ENCODE assay signal across 30 mouse cellular contexts in the genomic region with DNA sequence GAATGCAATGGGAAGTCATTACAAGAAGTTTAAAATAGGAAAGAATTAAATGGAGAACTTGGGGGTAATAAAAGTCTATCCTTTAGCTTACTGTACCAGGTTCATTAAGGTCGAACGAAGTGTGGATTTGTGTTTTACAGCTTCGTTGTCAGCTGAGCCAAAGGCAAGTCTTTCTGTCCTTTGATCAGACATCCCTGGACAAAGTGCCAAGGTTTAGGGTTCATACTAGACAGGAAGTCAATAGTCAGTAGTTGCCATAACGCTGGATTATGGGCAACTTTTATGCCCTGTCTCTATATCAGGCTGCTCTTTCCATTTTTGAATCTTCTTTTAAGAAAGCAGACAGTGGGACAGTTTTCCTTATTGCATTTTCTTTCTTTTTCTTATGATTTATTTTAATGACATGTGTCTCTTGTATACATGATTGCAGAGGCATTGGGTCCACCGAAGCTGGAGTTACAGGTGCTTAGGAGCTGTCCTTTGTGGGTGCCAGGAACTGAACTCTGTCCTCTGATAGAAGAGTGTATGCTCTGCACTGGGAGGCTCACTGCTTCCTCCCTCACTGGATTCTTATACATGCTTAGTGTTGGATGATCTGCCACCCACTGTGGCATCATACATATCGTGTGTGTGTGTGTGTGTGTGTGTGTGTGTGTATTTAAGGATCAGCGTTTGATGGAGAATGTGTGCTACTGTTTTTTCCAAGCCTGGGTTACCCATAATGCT. TPM values are rescaled to one million over a fixed set of nuclear protein-coding genes. Genes with fewer than 3 reads are reported as not detected.
DNase-seq lines count a peak whose midpoint lies in the region; ATAC-seq and TF ChIP-seq lines count a peak whose summit lies in the region.
"Had no signal": no experiment of that assay in that cellular context is flagged by ENCODE, and none has a peak within 500 bp of the region (broad histone marks: within the 10 kb centered on the region; RNA-seq: fewer than 3 reads in every experiment).

No protein-coding gene starts in this region.

- peak; percentile 78 for DNase-seq in kidney, adult 2 months
- peak; percentile 30 to 47 for DNase-seq in kidney, postnatal 36 days
- DNase-seq in kidney, postnatal 4 days: no peak
- DNase-seq in cerebellum, adult 8-10 months: no peak
- DNase-seq in gastrocnemius, postnatal 36 days: no peak
- DNase-seq: adrenal gland, postnatal 10 days; adrenal gland, postnatal 36 days; B cell, adult 2 months; cerebellum, adult 18-20 months; cerebellum, adult 9-11 months; cerebellum, postnatal 25 days; forebrain, postnatal 0 days; gastrocnemius, postnatal 25 days; heart, adult 2 months; heart, postnatal 14 days; heart, postnatal 4 days had no signal

- no peak overlapping the region for H3K4me2 ChIP-seq in kidney, embryonic 15.5 days
- H3K4me2 ChIP-seq in intestine, embryonic 15.5 days (replicated peaks): no peak overlapping the region
- no peak overlapping the region for H3K4me2 ChIP-seq in intestine, postnatal 0 days (replicated peaks; ENCODE audit: low read depth)
- H3K4me2 ChIP-seq: embryonic facial prominence, embryonic 12.5 days; embryonic facial prominence, embryonic 15.5 days; heart, embryonic 13.5 days; hindbrain, embryonic 14.5 days had no signal

- no peaks in the 10 kb centered on the region for H3K9me3 ChIP-seq in kidney, embryonic 15.5 days (replicated peaks)
- H3K9me3 ChIP-seq in intestine, embryonic 15.5 days: no peaks in the 10 kb centered on the region
- H3K9me3 ChIP-seq in intestine, postnatal 0 days (ENCODE audit: control insufficient read depth): no peaks in the 10 kb centered on the region
- H3K9me3 ChIP-seq: embryonic facial prominence, embryonic 12.5 days; embryonic facial prominence, embryonic 15.5 days; heart, embryonic 10.5 days; heart, embryonic 13.5 days had no signal

- H3K27ac ChIP-seq in kidney, adult 2 months (ENCODE audit: insufficient read depth, low read depth, low read length): no peak overlapping the region
- H3K27ac ChIP-seq in kidney, embryonic 15.5 days: no peak overlapping the region
- no peak overlapping the region for H3K27ac ChIP-seq in intestine, embryonic 15.5 days
- 0 out of 2 replicates have a peak overlapping the region, but pooled peaks have one; percentile 57 for H3K27ac ChIP-seq in intestine, postnatal 0 days (ENCODE audit: low read depth, low read length)
- H3K27ac ChIP-seq: embryonic facial prominence, embryonic 12.5 days; embryonic facial prominence, embryonic 15.5 days; heart, adult 2 months; heart, embryonic 10.5 days; heart, embryonic 13.5 days; hindbrain, embryonic 14.5 days had no signal

- TF ChIP-seq POLR2A in kidney, adult 2 months (IDR thresholded peaks at IDR 0.05; ENCODE audit: low read depth, low read length): no peak

- 61% methylated on average over 7 of the region's 7 CpGs for WGBS in kidney, adult 2 months
- 78% methylated on average over 7 of the region's 7 CpGs for WGBS in kidney, embryonic 15.5 days
- 81% methylated on average over 7 of the region's 7 CpGs for WGBS in intestine, embryonic 15.5 days
- 54% methylated on average over 7 of the region's 7 CpGs for WGBS in intestine, postnatal 0 days

- no peak for ATAC-seq in kidney, embryonic 15.5 days (replicated peaks; ENCODE audit: low FRiP score)
- peak; percentile 57; the same call in 1 of the 2 replicates for ATAC-seq in intestine, embryonic 15.5 days
- peak; percentile 89 for ATAC-seq in intestine, postnatal 0 days
- ATAC-seq: forebrain, embryonic 14.5 days; forebrain, postnatal 0 days; Patski had no signal

- H3K9ac ChIP-seq in kidney, embryonic 15.5 days: no peak overlapping the region
- no peak overlapping the region for H3K9ac ChIP-seq in intestine, embryonic 15.5 days
- no peak overlapping the region for H3K9ac ChIP-seq in intestine, postnatal 0 days (ENCODE audit: low read depth, low read length)
- H3K9ac ChIP-seq: embryonic facial prominence, embryonic 12.5 days; embryonic facial prominence, embryonic 15.5 days; forebrain, postnatal 0 days; heart, embryonic 13.5 days; hindbrain, embryonic 14.5 days had no signal

- H3K27me3 ChIP-seq in kidney, adult 2 months (replicated peaks; ENCODE audit: control insufficient read depth, insufficient read depth, low read length): no peaks in the 10 kb centered on the region
- no peaks in the 10 kb centered on the region for H3K27me3 ChIP-seq in kidney, embryonic 15.5 days
- no peaks in the 10 kb centered on the region for H3K27me3 ChIP-seq in intestine, embryonic 15.5 days (replicated peaks)
- no peaks in the 10 kb centered on the region for H3K27me3 ChIP-seq in intestine, postnatal 0 days (replicated peaks; ENCODE audit: control insufficient read depth, insufficient read depth, low read length)
- H3K27me3 ChIP-seq: CH12.LX; embryonic facial prominence, embryonic 12.5 days; embryonic facial prominence, embryonic 15.5 days; heart, embryonic 13.5 days; Patski had no signal

- H3K4me3 ChIP-seq in kidney, adult 2 months (ENCODE audit: insufficient read depth, low read depth, low read length): no peak overlapping the region
- H3K4me3 ChIP-seq in kidney, embryonic 15.5 days (replicated peaks): no peak overlapping the region
- H3K4me3 ChIP-seq in intestine, embryonic 15.5 days (replicated peaks): no peak overlapping the region
- no peak overlapping the region for H3K4me3 ChIP-seq in intestine, postnatal 0 days (ENCODE audit: low read depth, low read length)
- H3K4me3 ChIP-seq: embryonic facial prominence, embryonic 12.5 days; embryonic facial prominence, embryonic 15.5 days; heart, adult 2 months; heart, embryonic 10.5 days; heart, embryonic 13.5 days had no signal

- intact Hi-C loops in gastrocnemius, postnatal 36 days (cut with DNase I): no loop called here

- H3K4me1 ChIP-seq in kidney, adult 2 months (ENCODE audit: control insufficient read depth, insufficient read depth, low read length): peaks cover 6% of the 10 kb centered on the region; the same call in 1 of the 2 replicates
- 0 out of 2 replicates have a peak, but pooled peaks cover 2% of the 10 kb centered on the region for H3K4me1 ChIP-seq in kidney, embryonic 15.5 days
- H3K4me1 ChIP-seq in intestine, embryonic 15.5 days (replicated peaks): no peaks in the 10 kb centered on the region
- no peaks in the 10 kb centered on the region for H3K4me1 ChIP-seq in intestine, postnatal 0 days (replicated peaks; ENCODE audit: control insufficient read depth, insufficient read depth, low read length)
- H3K4me1 ChIP-seq: embryonic facial prominence, embryonic 12.5 days had no signal

- no peaks in the 10 kb centered on the region for H3K36me3 ChIP-seq in kidney, adult 2 months (ENCODE audit: control insufficient read depth, insufficient read depth, low read length)
- H3K36me3 ChIP-seq in kidney, embryonic 15.5 days: no peaks in the 10 kb centered on the region
- H3K36me3 ChIP-seq in intestine, embryonic 15.5 days: no peaks in the 10 kb centered on the region
- H3K36me3 ChIP-seq in intestine, postnatal 0 days (ENCODE audit: control insufficient read depth, insufficient read depth): no peaks in the 10 kb centered on the region
- H3K36me3 ChIP-seq: embryonic facial prominence, embryonic 12.5 days; embryonic facial prominence, embryonic 15.5 days; G1E; heart, embryonic 10.5 days; heart, embryonic 13.5 days had no signal

- no peak for TF ChIP-seq CTCF in kidney, adult 2 months (conservative IDR thresholded peaks at IDR 0.05; ENCODE audit: insufficient read depth, insufficient read length, low read depth, low read length)
- no peak for TF ChIP-seq CTCF in intestine, postnatal 0 days (IDR thresholded peaks at IDR 0.05; ENCODE audit: low read depth)

RNA-seq across cellular contexts. Expression of a gene that starts 56.7 kb away (rescaled TPM):
- 39.2 and 44.2 TPM in 2 replicates for polyA plus RNA-seq in kidney, adult 2 months (2012; rRNA removed)
- polyA plus RNA-seq in kidney, embryonic 15.5 days (2015; fragmentation: Nextera tagmentation; extraction: Ambion mirVana): 39.9 and 40.4 TPM in 2 replicates
- polyA plus RNA-seq in intestine, embryonic 15.5 days (2015; fragmentation: Nextera tagmentation; extraction: Ambion mirVana): 18.0 and 18.7 TPM in 2 replicates
- polyA plus RNA-seq in intestine, postnatal 0 days (2015; fragmentation: Nextera tagmentation; extraction: Ambion mirVana): 3.7 and 6.9 TPM in 2 replicates
- total RNA-seq in gastrocnemius, postnatal 36 days (2021): 10 to 100 TPM; 25.4 to 26.2 TPM
- total RNA-seq: common myeloid progenitor, adult 5-6 weeks; granulocyte monocyte progenitor cell, adult 5-6 weeks had no signal
- polyA plus RNA-seq: G1E had no signal

Comparison
In these comparisons a context has a peak if more than half of its experiments do, and no peak if none do; other contexts are left out.
1. DNase-seq: peak in kidney, adult 2 months (single experiment) and kidney, postnatal 36 days (2 of 2); none in kidney, postnatal 4 days (0 of 2), cerebellum, adult 8-10 months (single experiment) and gastrocnemius, postnatal 36 days (0 of 2).